In the genomic region with DNA sequence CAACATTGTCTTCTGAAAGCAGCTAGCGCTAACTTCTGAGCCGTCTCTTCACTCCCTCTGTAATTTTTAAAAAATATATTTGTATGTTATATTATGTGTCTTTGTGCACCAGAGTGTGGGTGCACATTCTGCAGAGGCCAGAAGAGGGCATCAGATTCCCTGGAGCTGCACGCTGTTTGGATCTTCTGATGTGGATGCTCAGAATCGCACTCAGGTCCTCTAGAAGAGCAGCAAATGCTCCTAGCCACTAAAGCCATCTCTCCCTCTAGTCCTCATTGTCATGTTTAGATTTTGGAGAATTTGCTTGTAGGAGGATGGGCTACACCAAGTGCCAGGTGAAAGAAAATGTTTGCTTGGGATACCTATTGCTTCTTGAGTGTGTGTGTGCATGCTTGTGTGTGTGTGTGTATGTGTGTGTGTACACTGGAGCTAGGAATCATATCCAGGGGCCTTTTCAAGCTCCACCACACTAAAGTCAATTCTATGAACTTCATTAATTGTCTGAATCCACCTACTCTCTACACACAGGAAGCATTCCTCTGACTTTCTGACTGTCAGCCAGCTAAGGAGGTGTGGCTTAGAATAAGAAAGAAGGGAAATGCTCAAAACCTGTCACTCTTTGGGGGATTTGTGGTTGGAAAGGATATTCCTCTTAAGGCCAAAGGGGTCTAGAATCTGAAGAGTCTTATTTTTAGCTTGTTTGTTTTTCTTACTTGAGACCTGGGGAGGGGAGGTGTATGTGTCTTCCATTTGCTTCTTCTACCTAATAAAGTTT, we compare ENCODE assay signal across 8 mouse cellular contexts. TPM values are rescaled to one million over a fixed set of nuclear protein-coding genes. Genes with fewer than 3 reads are reported as not detected.
A peak's percentile ranks its signal among the peaks of the same experiment; 100 is the strongest.
DNase-seq lines count a peak whose midpoint lies in the region; ATAC-seq lines count a peak whose summit lies in the region.
"Had no signal": no experiment of that assay in that cellular context is flagged by ENCODE, and none has a peak within 500 bp of the region (broad histone marks: within the 10 kb centered on the region; RNA-seq: fewer than 3 reads in every experiment).

No protein-coding gene starts in this region.

- peaks cover 27% of the 10 kb centered on the region for H3K4me1 ChIP-seq in hindbrain, embryonic 12.5 days
- peaks cover 17% of the 10 kb centered on the region for H3K4me1 ChIP-seq in hindbrain, embryonic 16.5 days (ENCODE audit: control insufficient read depth, insufficient read depth, low read depth, low read length)
- peaks cover 21% of the 10 kb centered on the region for H3K4me1 ChIP-seq in midbrain, embryonic 15.5 days
- peaks cover 16% of the 10 kb centered on the region for H3K4me1 ChIP-seq in midbrain, embryonic 14.5 days (ENCODE audit: control insufficient read depth, insufficient read depth, low read length)

- no peak for ATAC-seq in hindbrain, embryonic 12.5 days (ENCODE audit: low FRiP score)
- ATAC-seq in hindbrain, embryonic 16.5 days = no peak
- ATAC-seq in midbrain, embryonic 15.5 days (replicated peaks) = no peak
- no peak for ATAC-seq in midbrain, embryonic 14.5 days (ENCODE audit: low FRiP score, low TSS enrichment)

- 0 out of 2 replicates have a peak overlapping the region, but pooled peaks have one; percentile 60 for H3K4me2 ChIP-seq in hindbrain, embryonic 12.5 days (replicated peaks)
- no peak overlapping the region for H3K4me2 ChIP-seq in hindbrain, embryonic 16.5 days (ENCODE audit: low read length)
- peak overlapping the region; percentile 48; the same call in 1 of the 2 replicates for H3K4me2 ChIP-seq in midbrain, embryonic 15.5 days
- H3K4me2 ChIP-seq in midbrain, embryonic 14.5 days (ENCODE audit: low read length) = no peak overlapping the region

- H3K9ac ChIP-seq in hindbrain, embryonic 12.5 days = no peak overlapping the region
- H3K9ac ChIP-seq in hindbrain, embryonic 16.5 days (ENCODE audit: low read depth, low read length) = no peak overlapping the region
- H3K9ac ChIP-seq in midbrain, embryonic 15.5 days = no peak overlapping the region
- no peak overlapping the region for H3K9ac ChIP-seq in midbrain, embryonic 14.5 days (replicated peaks; ENCODE audit: low read length)

- no peak overlapping the region for H3K27ac ChIP-seq in hindbrain, embryonic 12.5 days
- no peak overlapping the region for H3K27ac ChIP-seq in hindbrain, embryonic 16.5 days (ENCODE audit: low read depth, low read length)
- H3K27ac ChIP-seq in midbrain, embryonic 15.5 days = no peak overlapping the region
- no peak overlapping the region for H3K27ac ChIP-seq in midbrain, embryonic 14.5 days (replicated peaks; ENCODE audit: low read depth, low read length)

- no peaks in the 10 kb centered on the region for H3K9me3 ChIP-seq in hindbrain, embryonic 12.5 days (replicated peaks)
- H3K9me3 ChIP-seq in hindbrain, embryonic 16.5 days (ENCODE audit: control insufficient read depth, low read length) = no peaks in the 10 kb centered on the region
- H3K9me3 ChIP-seq in midbrain, embryonic 15.5 days = no peaks in the 10 kb centered on the region
- no peaks in the 10 kb centered on the region for H3K9me3 ChIP-seq in midbrain, embryonic 14.5 days (ENCODE audit: control insufficient read depth, low read length)
- H3K9me3 ChIP-seq: embryonic facial prominence, embryonic 13.5 days had no signal

- H3K36me3 ChIP-seq in hindbrain, embryonic 12.5 days = peaks cover 17% of the 10 kb centered on the region
- peaks cover 10% of the 10 kb centered on the region for H3K36me3 ChIP-seq in hindbrain, embryonic 16.5 days (ENCODE audit: control insufficient read depth, insufficient read depth, low read length)
- H3K36me3 ChIP-seq in midbrain, embryonic 15.5 days (replicated peaks) = peaks cover 12% of the 10 kb centered on the region
- H3K36me3 ChIP-seq in midbrain, embryonic 14.5 days (ENCODE audit: control insufficient read depth, insufficient read depth, low read length) = peaks cover 13% of the 10 kb centered on the region

- H3K4me3 ChIP-seq in hindbrain, embryonic 12.5 days = no peak overlapping the region
- H3K4me3 ChIP-seq in hindbrain, embryonic 16.5 days (ENCODE audit: low read length) = no peak overlapping the region
- no peak overlapping the region for H3K4me3 ChIP-seq in midbrain, embryonic 15.5 days
- no peak overlapping the region for H3K4me3 ChIP-seq in midbrain, embryonic 14.5 days (replicated peaks; ENCODE audit: low read depth, low read length)

- no peak for DNase-seq in midbrain, embryonic 14.5 days
- peak; percentile 11 for DNase-seq in fibroblast of lung, adult 2 months (ENCODE audit: low read depth)
- no peak for DNase-seq in embryo, embryonic 10 days (ENCODE audit: low spot score)
- no peak for DNase-seq in adrenal gland, adult 2 months

- H3K27me3 ChIP-seq in hindbrain, embryonic 12.5 days = 0 out of 2 replicates have a peak, but pooled peaks cover 5% of the 10 kb centered on the region
- no peaks in the 10 kb centered on the region for H3K27me3 ChIP-seq in hindbrain, embryonic 16.5 days (replicated peaks; ENCODE audit: control insufficient read depth, insufficient read depth, low read length)
- peaks cover 9% of the 10 kb centered on the region; the same call in 1 of the 2 replicates for H3K27me3 ChIP-seq in midbrain, embryonic 15.5 days (replicated peaks)
- no peaks in the 10 kb centered on the region for H3K27me3 ChIP-seq in midbrain, embryonic 14.5 days (ENCODE audit: control insufficient read depth, insufficient read depth, low read length)
- H3K27me3 ChIP-seq: embryonic facial prominence, embryonic 13.5 days had no signal

- WGBS in hindbrain, embryonic 12.5 days = 97% methylated on average over 4 of the region's 4 CpGs
- 99% methylated on average over 4 of the region's 4 CpGs for WGBS in hindbrain, embryonic 16.5 days
- 96% methylated on average over 4 of the region's 4 CpGs for WGBS in midbrain, embryonic 15.5 days
- WGBS in midbrain, embryonic 14.5 days = 98% methylated on average over 4 of the region's 4 CpGs

RNA-seq across cellular contexts. Expression of gene Tlcd2, which starts 5.4 kb away (rescaled TPM):
- polyA plus RNA-seq in hindbrain, embryonic 12.5 days (2016; fragmentation: Nextera tagmentation; extraction: Ambion mirVana) = 11.6 and 13.0 TPM in 2 replicates
- polyA plus RNA-seq in hindbrain, embryonic 16.5 days (2015; fragmentation: Nextera tagmentation; extraction: Ambion mirVana) = 2.0 and 2.9 TPM in 2 replicates
- polyA plus RNA-seq in midbrain, embryonic 15.5 days (2015; fragmentation: Nextera tagmentation; extraction: Ambion mirVana) = 2.2 and 2.8 TPM in 2 replicates
- polyA plus RNA-seq in midbrain, embryonic 14.5 days (2014; fragmentation: Nextera tagmentation; extraction: Ambion mirVana) = 1.1 and 2.5 TPM in 2 replicates
- total RNA-seq in adrenal gland, adult 2 months (2021) = 1 to 10 TPM; 7.6 to 9.7 TPM
- 22.2 and 27.3 TPM in 2 replicates for polyA plus RNA-seq in adrenal gland, adult 2 months (2012; rRNA removed)

RNA-seq across cellular contexts. Expression of gene Wdr81, which starts 12.4 kb away (rescaled TPM):
- polyA plus RNA-seq in hindbrain, embryonic 12.5 days (2016; fragmentation: Nextera tagmentation; extraction: Ambion mirVana) = 9.3 and 9.6 TPM in 2 replicates
- 6.1 and 8.1 TPM in 2 replicates for polyA plus RNA-seq in hindbrain, embryonic 16.5 days (2015; fragmentation: Nextera tagmentation; extraction: Ambion mirVana)
- 8.4 and 8.7 TPM in 2 replicates for polyA plus RNA-seq in midbrain, embryonic 15.5 days (2015; fragmentation: Nextera tagmentation; extraction: Ambion mirVana)
- polyA plus RNA-seq in midbrain, embryonic 14.5 days (2014; fragmentation: Nextera tagmentation; extraction: Ambion mirVana) = 5.7 and 7.4 TPM in 2 replicates
- total RNA-seq in adrenal gland, adult 2 months (2021) = 10 to 100 TPM; 15.5 to 15.6 TPM
- 28.2 and 34.1 TPM in 2 replicates for polyA plus RNA-seq in adrenal gland, adult 2 months (2012; rRNA removed)

RNA-seq across cellular contexts. Expression of gene Prpf8, which starts 19.7 kb away (rescaled TPM):
- 68.9 and 74.2 TPM in 2 replicates for polyA plus RNA-seq in hindbrain, embryonic 12.5 days (2016; fragmentation: Nextera tagmentation; extraction: Ambion mirVana)
- polyA plus RNA-seq in hindbrain, embryonic 16.5 days (2015; fragmentation: Nextera tagmentation; extraction: Ambion mirVana) = 38.8 and 41.9 TPM in 2 replicates
- polyA plus RNA-seq in midbrain, embryonic 15.5 days (2015; fragmentation: Nextera tagmentation; extraction: Ambion mirVana) = 54.8 and 56.4 TPM in 2 replicates
- polyA plus RNA-seq in midbrain, embryonic 14.5 days (2014; fragmentation: Nextera tagmentation; extraction: Ambion mirVana) = 59.9 and 89.5 TPM in 2 replicates
- total RNA-seq in adrenal gland, adult 2 months (2021) = 100 to 1,000 TPM; 132 to 162 TPM
- 43.2 and 58.6 TPM in 2 replicates for polyA plus RNA-seq in adrenal gland, adult 2 months (2012; rRNA removed)

RNA-seq across cellular contexts. Expression of gene Serpinf2, which starts 27.5 kb away (rescaled TPM):
- polyA plus RNA-seq in hindbrain, embryonic 12.5 days (2016; fragmentation: Nextera tagmentation; extraction: Ambion mirVana) = not detected in 2 replicates
- polyA plus RNA-seq in hindbrain, embryonic 16.5 days (2015; fragmentation: Nextera tagmentation; extraction: Ambion mirVana) = 0.06 TPM in 1 of 2 replicates, not detected in the other
- polyA plus RNA-seq in midbrain, embryonic 15.5 days (2015; fragmentation: Nextera tagmentation; extraction: Ambion mirVana) = 0.37 TPM in 1 of 2 replicates, not detected in the other
- not detected in 2 replicates for polyA plus RNA-seq in midbrain, embryonic 14.5 days (2014; fragmentation: Nextera tagmentation; extraction: Ambion mirVana)
- 1 to 10 TPM in 1 of 2 experiments, not detected in 1; 2.6 TPM for total RNA-seq in adrenal gland, adult 2 months (2021)
- 0.09 and 1.2 TPM in 2 replicates for polyA plus RNA-seq in adrenal gland, adult 2 months (2012; rRNA removed)

RNA-seq across cellular contexts. Expression of gene Rilp, which starts 43.0 kb away (rescaled TPM):
- polyA plus RNA-seq in hindbrain, embryonic 12.5 days (2016; fragmentation: Nextera tagmentation; extraction: Ambion mirVana) = 0.68 and 0.75 TPM in 2 replicates
- 2.9 and 4.2 TPM in 2 replicates for polyA plus RNA-seq in hindbrain, embryonic 16.5 days (2015; fragmentation: Nextera tagmentation; extraction: Ambion mirVana)
- 1.9 and 2.0 TPM in 2 replicates for polyA plus RNA-seq in midbrain, embryonic 15.5 days (2015; fragmentation: Nextera tagmentation; extraction: Ambion mirVana)
- 1.0 and 1.6 TPM in 2 replicates for polyA plus RNA-seq in midbrain, embryonic 14.5 days (2014; fragmentation: Nextera tagmentation; extraction: Ambion mirVana)
- 10 to 100 TPM; 12.1 to 13.2 TPM for total RNA-seq in adrenal gland, adult 2 months (2021)
- polyA plus RNA-seq in adrenal gland, adult 2 months (2012; rRNA removed) = 8.8 and 10.0 TPM in 2 replicates
- polyA plus RNA-seq: embryonic facial prominence, embryonic 13.5 days had no signal

Comparison
In these comparisons a context has a peak if more than half of its experiments do, and no peak if none do; other contexts are left out.
1. H3K4me2 ChIP-seq: peak in hindbrain, embryonic 12.5 days (single experiment) and midbrain, embryonic 15.5 days (single experiment); none in hindbrain, embryonic 16.5 days (single experiment) and midbrain, embryonic 14.5 days (single experiment).